ENCODE assay signal across 17 mouse cellular contexts in genomic region chr9:24410439-24410838, GRCm38 (mm10).
"Had no signal": no experiment of that assay in that cellular context is flagged by ENCODE, and none has a peak within 500 bp of the region (broad histone marks: within the 10 kb centered on the region; RNA-seq: fewer than 3 reads in every experiment).

No protein-coding gene starts in this region.

- H3K9me3 ChIP-seq: limb, embryonic 12.5 days; limb, embryonic 15.5 days; midbrain, embryonic 10.5 days; midbrain, embryonic 13.5 days had no signal

- H3K4me2 ChIP-seq: limb, embryonic 12.5 days; limb, embryonic 15.5 days; midbrain, embryonic 13.5 days had no signal

- H3K27me3 ChIP-seq: limb, embryonic 12.5 days; limb, embryonic 15.5 days; midbrain, embryonic 13.5 days had no signal

- H3K4me1 ChIP-seq: limb, embryonic 12.5 days; limb, embryonic 15.5 days; midbrain, embryonic 10.5 days; midbrain, embryonic 13.5 days had no signal

- H3K27ac ChIP-seq: kidney, postnatal 0 days; left cerebral cortex, adult 2 months; limb, embryonic 12.5 days; limb, embryonic 15.5 days; midbrain, embryonic 10.5 days; midbrain, embryonic 13.5 days had no signal

- H3K9ac ChIP-seq: limb, embryonic 12.5 days; limb, embryonic 15.5 days; midbrain, embryonic 13.5 days had no signal

- DNase-seq: kidney, adult 2 months; kidney, postnatal 25 days; layer of hippocampus, postnatal 36 days; lung, adult 2 months; lung, postnatal 14 days; lung, postnatal 4 days; thymus, adult 18-20 months; thymus, postnatal 4 days had no signal

- ATAC-seq: intestine, postnatal 0 days; midbrain, embryonic 13.5 days; midbrain, embryonic 16.5 days had no signal

- H3K4me3 ChIP-seq: left cerebral cortex, adult 2 months; limb, embryonic 12.5 days; limb, embryonic 15.5 days; midbrain, embryonic 10.5 days; midbrain, embryonic 13.5 days; myocyte had no signal
